Mouse (Mus musculus) CH12.LX (cell line): ENCODE results near the gene Pepd. TPM values are rescaled to one million over a fixed set of nuclear protein-coding genes. Genes with fewer than 3 reads are reported as not detected.

Experiments used
- DNase-seq: peaks from one replicate; pipeline ENCODE4 v3.0.0-alpha.2; 2013; ENCODE audit errors: extremely low read depth
- H3K27ac ChIP-seq: 2 replicates; pipeline ENCODE4 v1.5.1; 2012; ENCODE audit warnings: low read depth, mild to moderate bottlenecking, control low read depth, moderate library complexity; ENCODE audit not compliant: insufficient read depth
- H3K27me3 ChIP-seq: replicated peaks from 2 replicates; pipeline ENCODE3; 2012; ENCODE audit warnings: inconsistent platforms
- H3K36me3 ChIP-seq, 2 experiments: replicated peaks in 1 of 2; 2 replicates each; pipeline versions ENCODE3 to v1.6.1; 2012; ENCODE audit warnings: inconsistent platforms in 1 of 2, low read length in 1 of 2, mild to moderate bottlenecking in 1 of 2, mixed read lengths in 1 of 2, moderate library complexity in 1 of 2; ENCODE audit not compliant: control insufficient read depth in 1 of 2, insufficient read depth in 1 of 2
- H3K4me1 ChIP-seq, 2 experiments: 2 replicates each; pipeline ENCODE4 v1.6.1; 2012; ENCODE audit warnings: inconsistent platforms in 1 of 2, moderate library complexity in 1 of 2; ENCODE audit not compliant: insufficient read depth in 2 of 2, control insufficient read depth in 1 of 2
- H3K4me2 ChIP-seq: 2 replicates; pipeline ENCODE4 v1.6.1; 2012; ENCODE audit warnings: low read depth, mild to moderate bottlenecking, control low read depth; ENCODE audit not compliant: poor library complexity, insufficient read depth, severe bottlenecking
- H3K4me3 ChIP-seq, 3 experiments: fragments of 150-350 bp in 1 of 3; sonication (generic) in 1 of 3; replicated peaks in 1 of 3; 2 replicates each; pipeline versions ENCODE3 to v1.5.1; 2011 to 2012; ENCODE audit warnings: low read depth in 2 of 3, low read length in 2 of 3, mild to moderate bottlenecking in 2 of 3, moderate library complexity in 2 of 3, control low read depth in 1 of 3, improper control_type of control experiment in 1 of 3, inconsistent platforms in 1 of 3, mixed read lengths in 1 of 3; ENCODE audit not compliant: poor library complexity in 1 of 3
- H3K79me2 ChIP-seq: replicated peaks from 2 replicates; pipeline ENCODE4 v1.6.1; 2012; ENCODE audit warnings: mild to moderate bottlenecking, moderate library complexity; ENCODE audit not compliant: control insufficient read depth, poor library complexity, insufficient read depth, severe bottlenecking; ENCODE audit errors: extremely low read depth
- H3K9ac ChIP-seq: 2 replicates; pipeline ENCODE4 v1.6.1; 2012; ENCODE audit warnings: low read depth, mild to moderate bottlenecking, control low read depth, moderate library complexity; ENCODE audit not compliant: insufficient read depth
- H3K9me3 ChIP-seq: replicated peaks from 2 replicates; pipeline ENCODE3; 2012; ENCODE audit warnings: low read length, inconsistent platforms, mixed read lengths
- BHLHE40 ChIP-seq: IDR thresholded peaks from 2 replicates; pipeline ENCODE4 v1.6.1; 2011; ENCODE audit warnings: mild to moderate bottlenecking, low read depth, low read length, improper control_type of control experiment
- CHD1 ChIP-seq: IDR thresholded peaks from 2 replicates; pipeline ENCODE4 v1.6.1; 2012; ENCODE audit warnings: low read depth, low read length, improper control_type of control experiment, inconsistent platforms
- CTCF ChIP-seq, 2 experiments: IDR thresholded peaks in 1 of 2; conservative IDR thresholded peaks in 1 of 2; 2 replicates each; pipeline ENCODE4 v1.5.1; 2011 to 2012; ENCODE audit warnings: low read depth in 2 of 2, low read length in 2 of 2, improper control_type of control experiment in 1 of 2, inconsistent platforms in 1 of 2, mild to moderate bottlenecking in 1 of 2, moderate library complexity in 1 of 2
- EP300 ChIP-seq: IDR thresholded peaks from 2 replicates; pipeline ENCODE4 v1.6.1; 2011; ENCODE audit warnings: low read length, improper control_type of control experiment
- ETS1 ChIP-seq: conservative IDR thresholded peaks from 2 replicates; pipeline ENCODE4 v1.6.1; 2012; ENCODE audit warnings: low read depth, mild to moderate bottlenecking, inconsistent platforms, low read length, improper control_type of control experiment, moderate library complexity
- IRF4 ChIP-seq: IDR thresholded peaks from 2 replicates; pipeline ENCODE4 v1.6.1; 2014; ENCODE audit warnings: low read depth, mild to moderate bottlenecking, inconsistent platforms, low read length, improper control_type of control experiment
- JUND ChIP-seq: conservative IDR thresholded peaks from 2 replicates; pipeline ENCODE4 v1.6.1; 2011; ENCODE audit warnings: low read depth, low read length, improper control_type of control experiment
- MAFK ChIP-seq: IDR thresholded peaks from 2 replicates; pipeline ENCODE4 v1.6.1; 2011; ENCODE audit warnings: low read length, improper control_type of control experiment; ENCODE audit not compliant: insufficient replicate concordance
- MAX ChIP-seq: IDR thresholded peaks from 2 replicates; pipeline ENCODE4 v1.6.1; 2011; ENCODE audit warnings: low read length, improper control_type of control experiment
- MAZ ChIP-seq: IDR thresholded peaks from 2 replicates; pipeline ENCODE4 v1.6.1; 2012; ENCODE audit warnings: low read depth, mild to moderate bottlenecking, inconsistent platforms, low read length, improper control_type of control experiment, moderate library complexity
- NELFE ChIP-seq: IDR thresholded peaks from 2 replicates; pipeline ENCODE4 v1.6.1; 2011; ENCODE audit warnings: low read depth, low read length, improper control_type of control experiment
- NRF1 ChIP-seq: IDR thresholded peaks from 2 replicates; pipeline ENCODE4 v1.6.1; 2014; ENCODE audit warnings: low read depth, mild to moderate bottlenecking, inconsistent platforms, low read length, improper control_type of control experiment, moderate library complexity
- PAX5 ChIP-seq: IDR thresholded peaks from 2 replicates; pipeline ENCODE4 v1.6.1; 2012; ENCODE audit warnings: low read length, inconsistent platforms, mixed read lengths
- POLR2AphosphoS2 ChIP-seq: IDR thresholded peaks from 2 replicates; pipeline ENCODE4 v1.6.1; 2011; ENCODE audit warnings: low read depth, low read length, improper control_type of control experiment
- RAD21 ChIP-seq: IDR thresholded peaks from 2 replicates; pipeline ENCODE4 v1.6.1; 2011; ENCODE audit warnings: low read depth, mild to moderate bottlenecking, low read length, improper control_type of control experiment, moderate library complexity
- RCOR1 ChIP-seq: conservative IDR thresholded peaks from 2 replicates; pipeline ENCODE4 v1.6.1; 2012; ENCODE audit warnings: low read depth, mild to moderate bottlenecking, inconsistent platforms, low read length, improper control_type of control experiment
- SMC3 ChIP-seq: IDR thresholded peaks from 2 replicates; pipeline ENCODE4 v1.6.1; 2011; ENCODE audit warnings: low read depth, low read length, improper control_type of control experiment
- TCF12 ChIP-seq: IDR thresholded peaks from 2 replicates; pipeline ENCODE4 v1.6.1; 2014; ENCODE audit warnings: low read depth, mild to moderate bottlenecking, inconsistent platforms, low read length, improper control_type of control experiment
- USF1 ChIP-seq: IDR thresholded peaks from 2 replicates; pipeline ENCODE4 v1.6.1; 2014; ENCODE audit warnings: low read depth, mild to moderate bottlenecking, inconsistent platforms, low read length, improper control_type of control experiment
- USF2 ChIP-seq: conservative IDR thresholded peaks from 2 replicates; pipeline ENCODE4 v1.6.1; 2011; ENCODE audit warnings: low read depth, low read length, improper control_type of control experiment
- ZC3H11A ChIP-seq: IDR thresholded peaks from 2 replicates; pipeline ENCODE4 v1.6.1; 2012; ENCODE audit warnings: low read depth, mild to moderate bottlenecking, inconsistent platforms, low read length, improper control_type of control experiment
- ZKSCAN1 ChIP-seq: IDR thresholded peaks from 2 replicates; pipeline ENCODE4 v1.6.1; 2012; ENCODE audit warnings: low read depth, inconsistent platforms, low read length, improper control_type of control experiment, borderline replicate concordance
- ZNF384 ChIP-seq: IDR thresholded peaks from 2 replicates; pipeline ENCODE4 v1.6.1; 2012; ENCODE audit warnings: low read depth, low read length, improper control_type of control experiment, inconsistent platforms
- dilution Hi-C: fragments of 300-500 bp; cut with MboI; formaldehyde crosslinking; loops from 2 replicates; pipeline ENCODE4 v1.14.3; 2020; ENCODE audit warnings: low sequenced_read_pairs; ENCODE audit not compliant: extremely low pct_unique_long_range_greater_than_20kb, extremely low pct_ligation_motif_present
- in situ Hi-C: fragments of 300-500 bp; cut with MboI; formaldehyde crosslinking; loops from 3 replicates; pipeline ENCODE4 v1.14.3; 2019; ENCODE audit warnings: low sequenced_read_pairs, low pct_ligation_motif_present, low pct_unique_long_range_greater_than_20kb, mixed read lengths
- polyA plus RNA-seq: library from polyadenylated mRNA; unstranded; fragments of >175 nt; gene quantifications from 2 replicates; pipeline ENCODE4 v1.2.1, GENCODE M21; 2012; ENCODE audit warnings: low read depth; ENCODE audit not compliant: insufficient read length
- total RNA-seq, 2 experiments: library from RNA; depleted of rRNA; stranded (reverse); fragments of 300-350 nt in 1 of 2; fragments of >200 nt in 1 of 2; gene quantifications; 2 replicates each; pipeline ENCODE4 v1.2.3; 2012 to 2014

The Pepd gene
- total and polyA plus RNA-seq, 3 experiments = 52.4 to 68.3 (median 53.5) TPM

- no peak for TF ChIP-seq POLR2AphosphoS2
- TF ChIP-seq CTCF (conservative IDR thresholded peaks at IDR 0.05 in 1 of 2, IDR thresholded peaks at IDR 0.05 in 1 of 2; ENCODE audit: low read depth in 2 of 2, low read length in 2 of 2) = no peak
- no peak for TF ChIP-seq NELFE
- TF ChIP-seq USF2 = no peak
- TF ChIP-seq EP300 = no peak
- no peak for TF ChIP-seq RCOR1
- TF ChIP-seq IRF4 = no peak
- TF ChIP-seq MAFK = no peak
- no peak for TF ChIP-seq RAD21
- no peak for TF ChIP-seq ZNF384
- TF ChIP-seq PAX5 = no peak
- TF ChIP-seq USF1 = no peak
- TF ChIP-seq TCF12 = no peak
- TF ChIP-seq BHLHE40 = no peak
- TF ChIP-seq MAX = no peak
- no peak for TF ChIP-seq ETS1
- H3K9ac ChIP-seq = no peak overlapping the region
- H3K79me2 ChIP-seq = no peaks in the 10 kb centered on the region
- H3K4me3 ChIP-seq = no peak overlapping the region
- H3K36me3 ChIP-seq = peaks cover 37 to 90% of the 10 kb centered on the region in 2 experiments
- dilution Hi-C loops = no loop called here
- no peak for DNase-seq
- H3K4me2 ChIP-seq = no peak overlapping the region
- no peaks in the 10 kb centered on the region for H3K27me3 ChIP-seq
- no peak overlapping the region for H3K27ac ChIP-seq
- in situ Hi-C loops = loop anchor here (5.0 kb wide), 2 partner anchors 147 to 237 kb away; no protein-coding TSS in a partner anchor
- no peaks in the 10 kb centered on the region for H3K9me3 ChIP-seq
- H3K4me1 ChIP-seq = peaks cover 2 to 17% of the 10 kb centered on the region in 2 experiments; a peak in 3 of 4 replicates
Measured at GRCm38 (mm10) chr7:35030567-35030966, 118.4 kb downstream of the Pepd start.

GRCm38 (mm10) chr7:35035141-35035553 is 123.0 kb downstream of the Pepd start:
- Histone ChIP-seq H3K4me3 (no peak overlapping the region), H3K4me1 (no peaks in the 10 kb centered on the region), H3K9ac (no peak overlapping the region), H3K4me2 (no peak overlapping the region)
- dilution Hi-C loops = no loop called here
- no peak for TF ChIP-seq ZC3H11A
- TF ChIP-seq JUND = no peak
- TF ChIP-seq MAFK = no peak
- TF ChIP-seq SMC3 = no peak
- TF ChIP-seq ETS1 = no peak
- TF ChIP-seq CHD1 = no peak
- TF ChIP-seq NRF1 = no peak
- TF ChIP-seq POLR2AphosphoS2 = no peak
- TF ChIP-seq PAX5 = no peak
- no peak for TF ChIP-seq ZKSCAN1
- TF ChIP-seq MAZ = no peak
- TF ChIP-seq ZNF384 = no peak
- TF ChIP-seq, all 38 proteins: peak for 0
- Histone ChIP-seq H3K9me3 (no peaks in the 10 kb centered on the region), H3K27me3 (no peaks in the 10 kb centered on the region), H3K79me2 (no peaks in the 10 kb centered on the region), H3K27ac (no peak overlapping the region), H3K36me3 (peaks cover 51 to 92% of the 10 kb centered on the region in 2 experiments)
- no peak for DNase-seq
- in situ Hi-C loops = no loop called here
